Mouse (Mus musculus) heart, adult 2 months (tissue): ENCODE results near the gene Olfr191. TPM values are rescaled to one million over a fixed set of nuclear protein-coding genes. Genes with fewer than 3 reads are reported as not detected.

Experiments used
- DNase-seq, 2 experiments: peaks; one replicate each; pipeline ENCODE4 v3.0.0; 2021
- H3K27ac ChIP-seq: fragments of 200-600 bp; 2 replicates; pipeline ENCODE4 v1.8.1; 2022
- H3K27me3 ChIP-seq: fragments of 200-500 bp; 2 replicates; pipeline ENCODE4 v1.6.1; 2012; ENCODE audit warnings: mild to moderate bottlenecking, low read length, inconsistent platforms, mixed read lengths; ENCODE audit not compliant: control insufficient read depth, insufficient read depth
- H3K36me3 ChIP-seq: fragments of 200-500 bp; 2 replicates; pipeline ENCODE4 v1.6.1; 2012; ENCODE audit warnings: low read length, inconsistent platforms; ENCODE audit not compliant: control insufficient read depth, insufficient read depth
- H3K4me1 ChIP-seq: fragments of 200-500 bp; 2 replicates; pipeline ENCODE4 v1.6.1; 2011; ENCODE audit warnings: low read length; ENCODE audit not compliant: control insufficient read depth, insufficient read depth
- H3K4me3 ChIP-seq: fragments of 200-600 bp; 2 replicates; pipeline ENCODE4 v1.8.1; 2022
- H3K79me2 ChIP-seq: fragments of 200-500 bp; replicated peaks from 2 replicates; pipeline ENCODE4 v1.6.1; 2012; ENCODE audit warnings: mild to moderate bottlenecking, inconsistent platforms, low read length, moderate library complexity, mixed read lengths; ENCODE audit not compliant: control insufficient read depth, insufficient read depth
- H3K9ac ChIP-seq: fragments of 200-500 bp; 2 replicates; pipeline ENCODE4 v1.6.1; 2012; ENCODE audit warnings: low read depth, mild to moderate bottlenecking, control low read depth, inconsistent platforms, low read length, mixed read lengths
- CTCF ChIP-seq: fragments of 200-600 bp; IDR thresholded peaks from 2 replicates; pipeline ENCODE4 v1.8.1; 2022; ENCODE audit warnings: antibody characterized with exemption, mild to moderate bottlenecking, moderate library complexity
- EP300 ChIP-seq: fragments of 200-500 bp; IDR thresholded peaks from 2 replicates; pipeline ENCODE4 v1.6.1; 2011; ENCODE audit warnings: low read depth, low read length, control low read depth; ENCODE audit not compliant: insufficient read depth
- POLR2A ChIP-seq: fragments of 200-500 bp; IDR thresholded peaks from 2 replicates; pipeline ENCODE4 v1.6.1; 2011; ENCODE audit warnings: mild to moderate bottlenecking, low read depth, low read length, control low read depth; ENCODE audit not compliant: insufficient read depth
- WGBS: fragments of 180-500 bp; shearing (Covaris S2); methylation state at CpG from one replicate; pipeline ENCODE4 v1.1.7; 2018; 5-methylcytosine and 5-hydroxymethylcytosine counted together
- intact Hi-C: fragments of 180-260 bp; cut with DNase I; formaldehyde crosslinking; loops from one replicate; pipeline ENCODE4 v1.15.1; 2025
- polyA plus RNA-seq: library from polyadenylated mRNA; depleted of rRNA; stranded (reverse); fragments of >200 nt; gene quantifications from 2 replicates; pipeline ENCODE4 v1.2.3, GENCODE M21; 2012; rRNA removed
- total RNA-seq, 2 experiments: library from RNA; stranded (reverse); gene quantifications; 2 replicates each; pipeline ENCODE4 v1.2.3; 2021

Gene Olfr191
- total and polyA plus RNA-seq, 3 experiments, result not detected

DNA sequence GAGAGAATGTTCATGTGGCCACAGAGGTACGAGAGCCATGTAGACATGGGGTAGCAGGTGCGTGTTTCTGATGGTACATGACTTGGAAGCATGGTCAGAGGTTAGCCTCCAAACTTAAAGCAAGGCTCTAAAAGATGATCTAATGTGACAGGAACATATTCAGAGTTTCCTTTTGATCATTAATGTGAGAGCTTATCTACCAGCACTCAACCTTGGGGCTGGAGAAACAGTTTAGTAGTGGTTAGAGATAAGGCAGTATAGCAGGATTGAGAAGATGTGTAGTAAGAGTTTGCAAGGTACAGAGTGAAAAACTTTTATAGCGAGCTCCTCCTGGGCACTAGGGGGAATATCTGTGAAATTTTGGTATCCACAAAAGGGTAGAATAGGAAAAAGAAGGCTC is 43.8 kb downstream of the Olfr191 start:
- Histone ChIP-seq H3K27me3 (no peaks in the 10 kb centered on the region), H3K4me1 (no peaks in the 10 kb centered on the region), H3K27ac (no peak overlapping the region), H3K36me3 (no peaks in the 10 kb centered on the region), H3K79me2 (no peaks in the 10 kb centered on the region), H3K4me3 (no peak overlapping the region), H3K9ac (no peak overlapping the region)
- intact Hi-C loops, result no loop called here
- TF ChIP-seq EP300 (no peak), CTCF (no peak), POLR2A (no peak)
- no peak for DNase-seq
- 71% methylated on average over 3 of the region's 3 CpGs for WGBS

DNA sequence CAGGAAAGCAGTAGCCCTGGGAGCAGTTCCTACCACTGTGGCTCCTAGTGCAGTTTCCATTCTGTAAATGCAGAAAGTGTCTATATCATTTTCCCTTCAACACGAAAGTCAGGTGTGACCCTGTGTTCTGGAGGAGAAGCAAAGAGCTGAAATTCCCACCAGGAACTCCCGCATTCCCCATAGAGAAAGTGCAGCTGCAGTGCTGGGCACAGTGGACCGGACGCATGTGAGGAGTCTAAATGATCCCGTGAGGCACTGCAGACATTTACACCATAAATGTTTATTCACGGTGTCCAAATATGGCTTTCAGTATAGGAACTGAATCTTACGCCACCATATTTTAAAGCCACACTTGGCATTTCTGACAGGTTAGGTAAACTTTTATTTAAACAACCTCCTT is 49.9 kb downstream of the Olfr191 start, which contains the start of gene Olfr187:
Gene Olfr187, minus strand, starts transcription at position 58 of the 400 bp plus-strand sequence.
- Histone ChIP-seq H3K36me3 (no peaks in the 10 kb centered on the region), H3K27ac (no peak within 1 kb of the TSS), H3K27me3 (no peaks in the 10 kb centered on the region), H3K9ac (no peak within 1 kb of the TSS), H3K79me2 (no peaks in the 10 kb centered on the region), H3K4me3 (no peak within 1 kb of the TSS), H3K4me1 (no peaks in the 10 kb centered on the region)
- no peak for DNase-seq
- TF ChIP-seq CTCF, result no peak
- no peak for TF ChIP-seq EP300
- TF ChIP-seq POLR2A, result no peak
- intact Hi-C loops, result no loop called here
- WGBS, result 79% methylated on average over 7 of the region's 7 CpGs

Other genes starting within 250 kb of the Olfr191 start
- gene Olfr177, start 215.1 kb downstream of the Olfr191 start, total RNA-seq, result not detected
- gene Olfr177, start 215.1 kb downstream of the Olfr191 start, polyA plus RNA-seq, result not detected in 2 replicates
- not detected for gene Olfr178, start 197.8 kb downstream of the Olfr191 start, total RNA-seq
- not detected in 2 replicates for gene Olfr178, start 197.8 kb downstream of the Olfr191 start, polyA plus RNA-seq
- not detected for gene Olfr181, start 161.1 kb downstream of the Olfr191 start, total RNA-seq
- gene Olfr181, start 161.1 kb downstream of the Olfr191 start, polyA plus RNA-seq, result not detected in 2 replicates
- not detected for gene Olfr180, start 160.4 kb downstream of the Olfr191 start, total RNA-seq
- not detected in 2 replicates for gene Olfr180, start 160.4 kb downstream of the Olfr191 start, polyA plus RNA-seq
- gene Olfr183, start 94.5 kb downstream of the Olfr191 start, total RNA-seq, result not detected
- gene Olfr183, start 94.5 kb downstream of the Olfr191 start, polyA plus RNA-seq, result not detected in 2 replicates
- gene Olfr186, start 59.5 kb downstream of the Olfr191 start, total RNA-seq, result not detected
- gene Olfr186, start 59.5 kb downstream of the Olfr191 start, polyA plus RNA-seq, result not detected in 2 replicates
- gene Olfr187, start 50.1 kb downstream of the Olfr191 start, total RNA-seq, result not detected
- not detected in 2 replicates for gene Olfr187, start 50.1 kb downstream of the Olfr191 start, polyA plus RNA-seq
- not detected for gene Olfr190, start 11.8 kb downstream of the Olfr191 start, total RNA-seq
- not detected in 2 replicates for gene Olfr190, start 11.8 kb downstream of the Olfr191 start, polyA plus RNA-seq
- gene Olfr193, start 22.1 kb upstream of the Olfr191 start, total RNA-seq, result not detected
- gene Olfr193, start 22.1 kb upstream of the Olfr191 start, polyA plus RNA-seq, result not detected in 2 replicates
- not detected for gene Olfr194, start 31.2 kb upstream of the Olfr191 start, total RNA-seq
- gene Olfr194, start 31.2 kb upstream of the Olfr191 start, polyA plus RNA-seq, result not detected in 2 replicates
- not detected for gene Olfr195, start 57.2 kb upstream of the Olfr191 start, total RNA-seq
- not detected in 2 replicates for gene Olfr195, start 57.2 kb upstream of the Olfr191 start, polyA plus RNA-seq
- not detected for gene Olfr196, start 80.6 kb upstream of the Olfr191 start, total RNA-seq
- gene Olfr196, start 80.6 kb upstream of the Olfr191 start, polyA plus RNA-seq, result not detected in 2 replicates
- not detected for gene Olfr198, start 113.7 kb upstream of the Olfr191 start, total RNA-seq
- gene Olfr198, start 113.7 kb upstream of the Olfr191 start, polyA plus RNA-seq, result not detected in 2 replicates
- gene Olfr199, start 129.9 kb upstream of the Olfr191 start, total RNA-seq, result not detected
- not detected in 2 replicates for gene Olfr199, start 129.9 kb upstream of the Olfr191 start, polyA plus RNA-seq
- gene Olfr201, start 182.8 kb upstream of the Olfr191 start, total RNA-seq, result not detected
- not detected in 2 replicates for gene Olfr201, start 182.8 kb upstream of the Olfr191 start, polyA plus RNA-seq
- not detected for gene Olfr202, start 197.0 kb upstream of the Olfr191 start, total RNA-seq
- not detected in 2 replicates for gene Olfr202, start 197.0 kb upstream of the Olfr191 start, polyA plus RNA-seq
- not detected for gene Olfr203, start 209.1 kb upstream of the Olfr191 start, total RNA-seq
- gene Olfr203, start 209.1 kb upstream of the Olfr191 start, polyA plus RNA-seq, result not detected in 2 replicates
- not detected for gene Olfr204, start 228.4 kb upstream of the Olfr191 start, total RNA-seq
- not detected in 2 replicates for gene Olfr204, start 228.4 kb upstream of the Olfr191 start, polyA plus RNA-seq
- gene Olfr205, start 241.3 kb upstream of the Olfr191 start, total RNA-seq, result not detected
- gene Olfr205, start 241.3 kb upstream of the Olfr191 start, polyA plus RNA-seq, result not detected in 2 replicates